Mouse (Mus musculus): Measurements from ENCODE around the gene C1rb.
"Not testable (repeated sequence)": the region's sequence is repeated elsewhere in the genome, so short reads cannot be mapped to it uniquely, and the experiment has no call there.

C1rb gene

GRCm38 (mm10) chr6:124593121-124593520, 23.0 kb downstream of the C1rb start:
- no peak for DNase-seq (ENCODE audit: low spot score)

GRCm38 (mm10) chr6:124602031-124602430, 31.9 kb downstream of the C1rb start:
- no peak for DNase-seq (ENCODE audit: low spot score)

GRCm38 (mm10) chr6:124625612-124626011, 55.5 kb downstream of the C1rb start:
- DNase-seq (ENCODE audit: low spot score): no peak

- DNase-seq (ENCODE audit: low spot score): not testable (repeated sequence)
Observed at GRCm38 (mm10) chr6:124626184-124626583, 56.1 kb downstream of the C1rb start.

GRCm38 (mm10) chr6:124630763-124631162, 60.7 kb downstream of the C1rb start:
- no peak for DNase-seq (ENCODE audit: low spot score)

Measured in adipocyte (in vitro differentiated cells).